Mouse (Mus musculus): ENCODE measurements around the gene Prnd. TPM values are rescaled to one million over a fixed set of nuclear protein-coding genes. Genes with fewer than 3 reads are reported as not detected.

The Prnd gene
- total and polyA plus RNA-seq, 3 experiments: 0.76 to 11.4 (median 5.6) TPM

- DNase-seq (ENCODE audit: extremely low read depth): peak; percentile 96
These were observed 54.0 kb downstream of the Prnd start for GRCm38 (mm10) chr2:132004495-132005136.

GRCm38 (mm10) chr2:132005445-132005844 lies 54.8 kb downstream of the Prnd start:
- H3K4me1 ChIP-seq (ENCODE audit: control insufficient read depth in 1 of 2, insufficient read depth in 2 of 2): peaks cover 38 to 73% of the 10 kb centered on the region in 2 experiments
- peak overlapping the region; percentile 97 for H3K27ac ChIP-seq (ENCODE audit: insufficient read depth, low read depth)
- peak overlapping the region; percentile 35 for H3K9ac ChIP-seq (ENCODE audit: insufficient read depth, low read depth)
- in situ Hi-C loops (cut with MboI; ENCODE audit: low pct_ligation_motif_present, low pct_unique_long_range_greater_than_20kb, low sequenced_read_pairs) (loop anchor here (10.0 kb wide), 1 partner anchor 109 kb away; no protein-coding TSS in a partner anchor), dilution Hi-C loops (cut with MboI; ENCODE audit: extremely low pct_ligation_motif_present, extremely low pct_unique_long_range_greater_than_20kb, low sequenced_read_pairs) (no loop called here)
- H3K4me2 ChIP-seq (ENCODE audit: insufficient read depth, low read depth, poor library complexity, severe bottlenecking): peak overlapping the region; percentile 34; the same call in 1 of the 2 replicates
- no peak for DNase-seq (ENCODE audit: extremely low read depth)
- peaks cover 65 to 85% of the 10 kb centered on the region in 2 experiments for H3K36me3 ChIP-seq (replicated peaks in 1 of 2; ENCODE audit: control insufficient read depth in 1 of 2, insufficient read depth in 1 of 2, low read length in 1 of 2)
- H3K4me3 ChIP-seq (replicated peaks in 1 of 3; ENCODE audit: low read depth in 2 of 3, low read length in 2 of 3, poor library complexity in 1 of 3): no peak overlapping the region
- no peaks in the 10 kb centered on the region for H3K79me2 ChIP-seq (replicated peaks; ENCODE audit: control insufficient read depth, extremely low read depth, insufficient read depth, poor library complexity, severe bottlenecking)
- no peaks in the 10 kb centered on the region for H3K27me3 ChIP-seq (replicated peaks)
- no peak for TF ChIP-seq ZNF384 (IDR thresholded peaks at IDR 0.05; ENCODE audit: low read depth, low read length)
- no peak for TF ChIP-seq ZMIZ1 (IDR thresholded peaks at IDR 0.05; ENCODE audit: low read depth, low read length)
- TF ChIP-seq POLR2A (IDR thresholded peaks at IDR 0.05; ENCODE audit: low read depth, low read length): no peak
- no peak for TF ChIP-seq SMC3 (IDR thresholded peaks at IDR 0.05; ENCODE audit: low read depth, low read length)
- TF ChIP-seq NELFE (IDR thresholded peaks at IDR 0.05; ENCODE audit: low read depth, low read length): no peak
- TF ChIP-seq ZKSCAN1 (IDR thresholded peaks at IDR 0.05; ENCODE audit: borderline replicate concordance, low read depth, low read length): no peak
- TF ChIP-seq MAX (IDR thresholded peaks at IDR 0.05; ENCODE audit: low read length): no peak
- no peak for TF ChIP-seq ELF1 (IDR thresholded peaks at IDR 0.05; ENCODE audit: low read depth, low read length)
- TF ChIP-seq BHLHE40 (IDR thresholded peaks at IDR 0.05; ENCODE audit: low read depth, low read length): no peak
- TF ChIP-seq CHD1 (IDR thresholded peaks at IDR 0.05; ENCODE audit: low read depth, low read length): no peak
- TF ChIP-seq USF2 (conservative IDR thresholded peaks at IDR 0.05; ENCODE audit: low read depth, low read length): no peak
- no peak for TF ChIP-seq KAT2A (IDR thresholded peaks at IDR 0.05; ENCODE audit: insufficient replicate concordance, low read length)
- no peak for TF ChIP-seq EP300 (IDR thresholded peaks at IDR 0.05; ENCODE audit: low read length)
- TF ChIP-seq ETS1 (conservative IDR thresholded peaks at IDR 0.05; ENCODE audit: low read depth, low read length): no peak
- no peak for TF ChIP-seq IRF4 (IDR thresholded peaks at IDR 0.05; ENCODE audit: low read depth, low read length)
- TF ChIP-seq MYC (IDR thresholded peaks at IDR 0.05; ENCODE audit: low read depth, low read length): no peak
- no peaks in the 10 kb centered on the region for H3K9me3 ChIP-seq (replicated peaks; ENCODE audit: low read length)

More at GRCm38 (mm10) chr2:132004495-132005136, 54.0 kb downstream of the Prnd start:
- peak overlapping the region; percentile 35 for H3K9ac ChIP-seq (ENCODE audit: insufficient read depth, low read depth)
- dilution Hi-C loops (cut with MboI; ENCODE audit: extremely low pct_ligation_motif_present, extremely low pct_unique_long_range_greater_than_20kb, low sequenced_read_pairs) (no loop called here), in situ Hi-C loops (cut with MboI; ENCODE audit: low pct_ligation_motif_present, low pct_unique_long_range_greater_than_20kb, low sequenced_read_pairs) (loop anchor here (5.0 to 10.0 kb wide), 2 partner anchors 58 to 110 kb away; no protein-coding TSS in a partner anchor)
- H3K27me3 ChIP-seq (replicated peaks): no peaks in the 10 kb centered on the region
- peak overlapping the region; percentile 97 for H3K27ac ChIP-seq (ENCODE audit: insufficient read depth, low read depth)
- peak overlapping the region; percentile 45 for H3K4me2 ChIP-seq (ENCODE audit: insufficient read depth, low read depth, poor library complexity, severe bottlenecking)
- no peak overlapping the region for H3K4me3 ChIP-seq (replicated peaks in 1 of 3; ENCODE audit: low read depth in 2 of 3, low read length in 2 of 3, poor library complexity in 1 of 3)
- no peaks in the 10 kb centered on the region for H3K79me2 ChIP-seq (replicated peaks; ENCODE audit: control insufficient read depth, extremely low read depth, insufficient read depth, poor library complexity, severe bottlenecking)
- TF ChIP-seq JUN (IDR thresholded peaks at IDR 0.05; ENCODE audit: insufficient read depth, low read depth, low read length): peak; percentile 71; the same call in 1 of the 2 replicates
- TF ChIP-seq ETS1 (conservative IDR thresholded peaks at IDR 0.05; ENCODE audit: low read depth, low read length): peak; percentile 89
- no peak for TF ChIP-seq USF2 (conservative IDR thresholded peaks at IDR 0.05; ENCODE audit: low read depth, low read length)
- no peak for TF ChIP-seq NRF1 (IDR thresholded peaks at IDR 0.05; ENCODE audit: low read depth, low read length)
- TF ChIP-seq MAX (IDR thresholded peaks at IDR 0.05; ENCODE audit: low read length): no peak
- 0 out of 2 replicates have a peak, but pooled peaks have one; percentile 38 for TF ChIP-seq KAT2A (IDR thresholded peaks at IDR 0.05; ENCODE audit: insufficient replicate concordance, low read length)
- peak; percentile 97 for TF ChIP-seq IRF4 (IDR thresholded peaks at IDR 0.05; ENCODE audit: low read depth, low read length)
- TF ChIP-seq POLR2A (IDR thresholded peaks at IDR 0.05; ENCODE audit: low read depth, low read length): peak; percentile 54
- no peak for TF ChIP-seq ZC3H11A (IDR thresholded peaks at IDR 0.05; ENCODE audit: low read depth, low read length)
- TF ChIP-seq RAD21 (IDR thresholded peaks at IDR 0.05; ENCODE audit: low read depth, low read length): no peak; the same call in 1 of the 2 replicates
- peak; percentile 75; the same call in 1 of the 2 replicates for TF ChIP-seq MAZ (IDR thresholded peaks at IDR 0.05; ENCODE audit: low read depth, low read length)
- TF ChIP-seq CTCF (conservative IDR thresholded peaks at IDR 0.05 in 1 of 2, IDR thresholded peaks at IDR 0.05 in 1 of 2; ENCODE audit: low read depth in 2 of 2, low read length in 2 of 2): no peak
- no peak for TF ChIP-seq USF1 (IDR thresholded peaks at IDR 0.05; ENCODE audit: low read depth, low read length)
- TF ChIP-seq UBTF (IDR thresholded peaks at IDR 0.05; ENCODE audit: low read depth, low read length): peak; percentile 71; the same call in 1 of the 2 replicates
- TF ChIP-seq ZKSCAN1 (IDR thresholded peaks at IDR 0.05; ENCODE audit: borderline replicate concordance, low read depth, low read length): no peak
- TF ChIP-seq HCFC1 (IDR thresholded peaks at IDR 0.05; ENCODE audit: low read depth, low read length): no peak
- peak; percentile 79 for TF ChIP-seq MYC (IDR thresholded peaks at IDR 0.05; ENCODE audit: low read depth, low read length)
- TF ChIP-seq TCF12 (IDR thresholded peaks at IDR 0.05; ENCODE audit: low read depth, low read length): peak; percentile 80
- TF ChIP-seq E2F4 (IDR thresholded peaks at IDR 0.05; ENCODE audit: insufficient replicate concordance, low read depth, low read length): no peak
- peak; percentile 92 for TF ChIP-seq EP300 (IDR thresholded peaks at IDR 0.05; ENCODE audit: low read length)
- peak; percentile 84 for TF ChIP-seq ELF1 (IDR thresholded peaks at IDR 0.05; ENCODE audit: low read depth, low read length)
- TF ChIP-seq RCOR1 (conservative IDR thresholded peaks at IDR 0.05; ENCODE audit: low read depth, low read length): no peak; the same call in 1 of the 2 replicates
- TF ChIP-seq ZMIZ1 (IDR thresholded peaks at IDR 0.05; ENCODE audit: low read depth, low read length): peak; percentile 73; the same call in 1 of the 2 replicates
- 0 out of 2 replicates have a peak, but pooled peaks have one; percentile 25 for TF ChIP-seq NELFE (IDR thresholded peaks at IDR 0.05; ENCODE audit: low read depth, low read length)
- TF ChIP-seq POLR2AphosphoS2 (IDR thresholded peaks at IDR 0.05; ENCODE audit: low read depth, low read length): no peak
- no peak for TF ChIP-seq GABPA (IDR thresholded peaks at IDR 0.05; ENCODE audit: insufficient replicate concordance, low read depth, low read length)
- peak; percentile 81 for TF ChIP-seq JUND (conservative IDR thresholded peaks at IDR 0.05; ENCODE audit: low read depth, low read length)
- no peak for TF ChIP-seq PAX5 (IDR thresholded peaks at IDR 0.05; ENCODE audit: low read length)
- TF ChIP-seq ZNF384 (IDR thresholded peaks at IDR 0.05; ENCODE audit: low read depth, low read length): no peak
- TF ChIP-seq MEF2A (IDR thresholded peaks at IDR 0.05; ENCODE audit: borderline replicate concordance, low read depth, low read length): peak; percentile 86
- TF ChIP-seq CHD1 (IDR thresholded peaks at IDR 0.05; ENCODE audit: low read depth, low read length): peak; percentile 84
- peak; percentile 72 for TF ChIP-seq SIN3A (IDR thresholded peaks at IDR 0.05; ENCODE audit: low read length)
- no peak; the same call in 1 of the 2 replicates for TF ChIP-seq MAFK (IDR thresholded peaks at IDR 0.05; ENCODE audit: insufficient replicate concordance, low read length)
- no peak; the same call in 1 of the 2 replicates for TF ChIP-seq SMC3 (IDR thresholded peaks at IDR 0.05; ENCODE audit: low read depth, low read length)
- TF ChIP-seq MXI1 (IDR thresholded peaks at IDR 0.05; ENCODE audit: low read depth, low read length): peak; percentile 65
- TF ChIP-seq CHD2 (IDR thresholded peaks at IDR 0.05; ENCODE audit: low read length): no peak
- peak; percentile 69; the same call in 1 of the 2 replicates for TF ChIP-seq BHLHE40 (IDR thresholded peaks at IDR 0.05; ENCODE audit: low read depth, low read length)
- peak; percentile 66; the same call in 1 of the 2 replicates for TF ChIP-seq TBP (conservative IDR thresholded peaks at IDR 0.05; ENCODE audit: low read depth, low read length)
- no peaks in the 10 kb centered on the region for H3K9me3 ChIP-seq (replicated peaks; ENCODE audit: low read length)
- peaks cover 38 to 81% of the 10 kb centered on the region in 2 experiments for H3K4me1 ChIP-seq (ENCODE audit: control insufficient read depth in 1 of 2, insufficient read depth in 2 of 2)
- peaks cover 64 to 85% of the 10 kb centered on the region in 2 experiments for H3K36me3 ChIP-seq (replicated peaks in 1 of 2; ENCODE audit: control insufficient read depth in 1 of 2, insufficient read depth in 1 of 2, low read length in 1 of 2)

Data from CH12.LX (cell line).